Mouse (Mus musculus) kidney, adult 18-20 months (tissue): Measurements from ENCODE around the gene Phf8.
"Not testable (repeated sequence)": the region's sequence is repeated elsewhere in the genome, so short reads cannot be mapped to it uniquely, and the experiment has no call there.

Experiments
- DNase-seq: peaks from one replicate; pipeline ENCODE4 v3.0.0; 2021

The Phf8 gene

DNA sequence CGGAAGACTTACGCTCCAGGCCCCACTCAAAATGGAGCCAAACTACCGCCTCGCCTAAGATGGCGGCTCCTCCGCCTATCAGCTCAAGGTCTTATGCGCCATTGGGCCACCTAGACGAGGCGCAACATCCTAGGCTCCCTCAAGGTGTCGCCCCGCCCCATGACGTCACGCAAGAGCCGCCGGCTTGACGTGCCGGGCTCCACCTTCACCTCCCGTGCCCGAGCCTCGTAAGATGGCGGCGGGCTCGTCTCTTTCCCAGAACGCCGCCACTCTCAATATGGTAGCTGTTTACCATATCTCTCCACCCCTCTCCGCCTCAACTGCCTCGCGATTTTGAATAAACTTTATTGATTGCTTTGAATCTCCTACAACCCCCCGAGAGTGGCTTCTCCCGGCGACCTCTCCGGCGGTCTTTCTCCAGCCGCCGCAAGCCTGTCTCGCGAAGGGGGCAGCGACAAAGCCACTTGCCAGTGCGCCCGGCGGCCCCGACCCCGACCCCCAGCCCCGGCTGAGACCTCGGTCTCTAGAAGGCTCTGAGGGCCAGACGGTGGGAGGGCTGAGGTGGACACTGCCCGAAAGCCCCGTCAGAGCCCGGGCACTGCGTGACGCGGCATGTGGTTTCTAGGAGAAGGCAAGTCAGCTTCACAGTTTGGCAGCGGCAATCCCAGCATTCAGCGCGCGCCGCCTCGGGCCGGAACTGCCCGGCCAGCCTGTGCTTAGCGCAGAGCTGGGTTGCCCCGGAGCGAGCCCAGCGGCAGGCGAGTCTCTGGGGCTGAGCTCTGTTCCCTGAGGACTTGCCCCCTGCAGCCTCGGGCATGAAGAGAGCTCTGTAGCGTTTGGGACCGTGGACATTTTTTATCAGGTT, at the start of gene Phf8:
Phf8 (plus strand) TSS at position 215 of the 865 bp plus-strand sequence.
- peak; percentile 93 for DNase-seq

DNA sequence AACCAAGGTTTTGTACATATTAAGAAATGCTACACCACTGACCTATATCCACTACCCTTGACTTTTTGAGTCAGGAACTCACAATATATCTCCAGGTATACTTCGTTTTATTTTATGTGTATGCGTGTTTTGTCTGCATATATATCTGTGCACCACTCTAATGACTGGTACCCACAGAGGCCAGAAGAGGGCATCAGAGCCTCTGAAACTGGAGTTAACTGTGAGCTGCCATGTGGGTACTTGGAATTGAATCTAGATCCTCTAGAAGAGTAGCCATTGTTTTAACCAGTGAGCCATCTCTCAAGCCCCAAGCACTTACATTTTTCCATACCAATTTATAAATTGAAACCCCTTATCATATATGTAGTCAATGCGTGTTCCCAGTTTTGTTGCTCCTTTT, 32.3 kb upstream of the Phf8 start:
- no peak for DNase-seq

DNA sequence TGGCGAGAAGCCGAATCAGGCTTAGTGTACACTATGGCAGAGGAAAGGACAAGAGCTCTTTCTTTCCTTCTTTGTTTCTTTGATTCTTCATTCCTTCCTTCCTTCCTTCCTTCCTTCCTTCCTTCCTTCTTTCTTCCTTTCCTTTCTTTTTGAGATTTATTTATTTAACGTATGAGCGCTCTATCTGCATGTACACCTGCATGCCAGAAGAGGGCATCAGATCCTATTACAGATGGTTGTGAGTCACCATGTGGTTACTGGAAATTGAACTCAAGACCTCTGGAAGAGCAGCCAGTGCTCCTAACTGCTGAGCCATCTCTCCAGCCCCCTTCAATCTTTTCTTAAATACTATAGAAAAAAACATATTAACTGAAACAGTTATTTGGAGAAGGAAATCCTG, 27.2 kb upstream of the Phf8 start:
- not testable (repeated sequence) for DNase-seq

DNA sequence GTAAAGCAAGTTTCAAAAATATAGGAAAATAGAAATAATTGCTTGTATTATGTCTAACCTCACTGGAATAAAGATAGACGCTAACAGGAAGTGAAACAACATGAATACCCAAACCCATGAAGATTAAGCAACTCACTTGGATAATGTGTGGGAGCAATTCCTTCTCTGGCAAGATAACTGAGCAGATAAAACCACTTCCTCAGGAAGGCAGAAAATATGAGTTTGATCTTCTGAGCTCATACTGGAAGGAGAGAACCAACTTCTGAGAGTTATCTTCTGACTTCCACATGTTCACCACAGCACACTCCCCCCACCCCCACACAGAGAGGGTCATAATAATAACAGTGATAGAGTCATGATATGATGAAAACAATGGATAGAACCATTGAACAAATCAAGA, 23.9 kb upstream of the Phf8 start:
- DNase-seq = no peak

DNA sequence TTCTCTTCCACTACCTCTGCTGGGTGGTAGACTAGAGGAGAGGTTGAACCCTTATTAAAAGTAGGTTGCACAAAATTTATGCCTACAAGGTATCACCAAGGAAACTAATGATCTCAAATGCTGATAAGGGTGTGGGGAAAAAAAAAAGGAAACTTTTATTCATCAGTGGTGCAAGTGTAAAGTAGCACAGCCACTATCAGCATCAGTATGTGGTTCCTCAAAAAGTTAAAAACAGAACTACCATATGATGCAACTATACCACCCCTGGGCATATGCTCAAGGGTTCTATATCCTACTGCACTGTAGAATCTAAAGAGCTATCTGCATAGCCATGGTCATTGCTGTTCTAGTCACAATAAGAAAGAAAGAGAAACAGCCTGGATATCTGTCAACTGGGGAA, 11.9 kb upstream of the Phf8 start:
- DNase-seq = no peak

DNA sequence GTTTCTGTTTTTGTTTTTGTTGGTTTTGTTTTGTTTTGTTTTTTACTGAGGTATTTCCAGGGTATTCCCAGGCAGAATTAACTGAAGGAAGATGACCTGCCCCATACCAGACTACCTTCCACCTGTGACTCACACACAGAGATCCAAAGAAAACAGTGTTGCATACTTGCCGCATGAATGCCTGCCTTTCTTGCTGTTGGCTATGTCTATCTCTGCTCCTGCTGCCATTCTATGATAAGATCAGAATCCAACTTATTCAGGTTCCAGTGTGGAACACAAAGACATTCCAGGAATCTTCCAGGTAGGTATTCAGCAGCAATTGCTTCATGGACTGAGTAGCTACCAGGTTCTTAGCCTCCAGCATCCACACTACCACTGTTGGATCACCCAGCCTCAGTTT, 10.6 kb upstream of the Phf8 start:
- DNase-seq = no peak

DNA sequence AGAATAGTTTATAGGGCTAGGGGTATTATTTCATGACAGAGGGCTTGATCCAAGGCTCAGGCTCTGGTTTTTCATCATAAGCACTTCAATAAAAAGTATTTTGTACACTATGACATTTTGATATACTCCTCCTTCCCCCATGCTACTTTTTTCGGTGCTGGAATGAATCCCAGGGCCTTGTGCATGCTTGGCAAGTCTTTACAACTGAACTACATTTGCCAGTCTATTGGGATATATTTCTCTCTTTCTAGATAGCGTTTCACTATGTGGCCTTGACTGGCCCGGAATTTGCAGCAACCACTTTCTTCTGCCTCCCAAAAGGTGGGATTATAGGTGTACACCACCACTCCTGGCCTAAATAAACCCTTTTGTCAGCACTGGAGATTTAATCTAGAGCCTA, 7.4 kb upstream of the Phf8 start:
- DNase-seq = no peak

DNA sequence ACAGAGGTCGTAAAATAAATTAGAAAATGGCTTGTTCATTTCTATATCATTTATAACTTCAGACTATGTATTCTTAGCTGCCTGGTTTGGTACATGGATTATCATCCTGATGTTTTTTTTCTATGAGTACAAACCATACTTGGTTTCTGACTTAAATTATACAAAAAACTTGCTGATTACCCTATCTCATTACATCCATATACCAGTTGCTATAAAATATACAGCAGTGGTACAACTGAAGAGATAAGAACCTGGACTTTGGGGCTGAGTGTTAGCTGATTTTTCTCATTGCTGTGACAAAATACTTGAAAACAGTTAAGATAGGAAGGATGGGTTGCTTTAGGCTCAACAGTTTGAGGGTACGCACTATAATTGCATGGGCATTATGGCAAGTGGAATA, 6.8 kb upstream of the Phf8 start:
- no peak for DNase-seq

DNA sequence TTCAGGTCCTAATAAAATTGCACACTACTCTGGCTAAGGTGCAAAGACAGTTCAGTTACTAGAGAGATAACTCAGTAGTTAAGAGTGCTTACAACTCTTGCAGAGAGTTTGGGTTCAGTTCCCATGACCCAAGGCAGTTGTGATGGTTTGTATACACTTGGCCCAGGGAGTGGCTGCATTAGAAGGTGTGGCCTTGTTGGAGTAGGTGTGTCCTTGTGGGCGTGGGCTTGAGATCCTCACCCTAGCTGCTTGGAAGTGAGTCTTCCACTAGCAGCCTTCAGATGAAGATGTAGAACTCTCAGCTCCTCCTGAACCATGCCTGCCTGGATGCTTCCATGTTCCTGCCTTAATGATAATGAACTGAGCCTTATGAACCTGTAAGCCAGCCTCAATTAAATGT, 2.3 kb upstream of the Phf8 start:
- no peak for DNase-seq

DNA sequence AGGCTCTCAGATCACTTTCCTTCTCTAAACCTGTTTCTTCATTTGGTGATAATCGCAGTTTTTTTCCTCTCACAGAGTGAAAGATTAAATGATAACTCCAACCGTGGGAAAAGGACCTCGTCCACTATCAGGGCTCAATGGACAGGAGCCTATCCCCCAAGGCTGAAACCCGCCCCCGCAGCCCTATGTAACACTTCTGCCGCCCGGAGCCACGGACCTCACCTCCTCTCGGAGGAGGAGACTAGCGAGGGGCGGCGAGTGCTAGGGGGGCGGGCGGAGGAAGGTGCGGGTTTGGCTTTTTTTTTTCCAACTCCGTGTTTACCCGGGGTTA, 380 bp upstream of the Phf8 start:
- no peak for DNase-seq

DNA sequence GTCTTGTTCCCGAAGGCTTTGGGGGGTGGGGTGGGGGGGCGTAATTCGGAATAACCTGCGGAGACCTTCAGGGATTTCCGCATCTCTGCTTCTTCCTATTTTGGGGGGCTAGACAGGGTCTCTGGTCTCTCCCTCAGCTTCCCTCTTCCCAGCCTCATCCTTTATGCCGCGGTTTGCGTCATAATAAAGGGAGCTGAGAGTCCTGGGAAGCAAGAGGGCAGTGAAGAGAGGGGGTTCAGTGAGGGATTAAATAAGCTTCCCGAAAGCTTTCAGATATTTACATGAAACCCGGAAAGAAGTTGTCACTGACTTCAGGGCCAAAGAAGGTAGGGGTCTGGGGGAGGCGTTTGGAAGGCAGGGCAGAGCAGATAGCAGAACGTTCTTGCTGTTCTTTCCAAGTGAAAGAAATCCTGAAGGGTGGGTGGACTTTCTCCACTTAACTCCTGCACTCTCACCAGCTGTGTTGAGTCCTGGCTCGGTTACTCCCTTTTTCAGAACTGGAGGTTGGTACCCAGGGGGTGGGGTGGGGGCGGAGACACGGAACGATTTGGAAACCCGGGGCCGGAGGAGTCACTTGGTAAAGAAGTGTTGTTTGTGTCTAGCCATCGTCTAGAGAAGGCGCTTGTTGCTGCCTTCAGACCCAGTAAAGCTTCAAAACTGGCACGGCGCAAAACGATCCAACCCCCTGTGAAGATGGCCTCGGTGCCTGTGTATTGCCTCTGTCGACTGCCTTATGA, 1.5 kb downstream of the Phf8 start:
- peak; percentile 16 for DNase-seq

DNA sequence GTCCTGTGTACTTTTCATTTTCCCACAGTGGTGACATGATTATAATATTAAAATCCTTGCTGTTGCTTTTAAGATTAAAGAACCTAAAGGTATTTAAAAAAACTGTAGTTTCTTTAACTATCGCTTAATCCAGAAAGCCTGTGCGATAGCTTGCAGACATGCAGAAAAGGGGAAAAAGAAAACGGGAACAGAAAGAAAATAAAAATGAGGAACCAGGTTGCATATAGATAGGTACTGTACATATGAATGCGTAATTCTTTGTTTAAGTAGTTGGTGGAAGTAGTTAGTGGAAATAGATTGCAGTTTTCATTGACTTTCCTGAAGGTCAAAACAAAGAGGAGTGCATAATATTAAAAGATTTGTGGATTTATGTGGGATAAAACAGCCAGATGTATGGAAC, 32.9 kb downstream of the Phf8 start:
- DNase-seq = no peak

DNA sequence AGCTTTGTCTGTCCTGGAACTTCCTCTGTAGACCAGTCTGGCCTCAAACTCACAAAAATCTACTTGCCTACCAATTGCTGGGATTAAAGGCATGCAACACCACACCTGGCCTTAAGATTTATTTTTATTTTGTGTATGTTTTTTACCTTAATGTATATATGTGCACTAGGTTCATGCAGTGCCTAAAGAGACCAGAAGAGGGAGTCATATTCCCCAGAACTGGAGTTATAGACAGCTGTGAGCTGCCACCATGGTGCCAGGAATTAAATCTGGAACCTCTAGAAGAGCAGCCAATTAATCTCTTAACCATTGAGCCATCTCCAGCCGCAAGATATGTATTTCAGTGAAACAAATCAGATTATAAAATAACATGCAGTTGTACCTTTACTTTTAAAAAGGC, 54.7 kb downstream of the Phf8 start:
- no peak for DNase-seq

DNA sequence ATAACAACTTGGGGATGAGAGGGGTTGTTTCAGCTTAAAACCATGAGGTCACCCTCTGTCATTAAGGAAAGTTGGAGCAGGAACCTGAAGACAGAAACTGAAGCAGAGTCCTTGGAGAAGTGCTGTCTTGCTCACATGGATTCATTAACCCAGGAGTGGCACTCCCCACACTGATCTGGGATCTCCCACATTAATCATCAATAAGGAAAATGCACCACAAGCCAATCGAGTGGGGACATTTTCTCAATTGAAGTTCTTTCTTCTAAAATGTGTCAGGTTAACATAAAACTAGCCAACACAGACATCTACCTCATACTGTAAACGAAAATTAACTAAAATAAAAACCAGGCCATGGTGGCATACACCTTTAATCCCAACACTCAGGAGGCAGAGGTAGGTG, 122.9 kb downstream of the Phf8 start:
- DNase-seq = no peak

DNA sequence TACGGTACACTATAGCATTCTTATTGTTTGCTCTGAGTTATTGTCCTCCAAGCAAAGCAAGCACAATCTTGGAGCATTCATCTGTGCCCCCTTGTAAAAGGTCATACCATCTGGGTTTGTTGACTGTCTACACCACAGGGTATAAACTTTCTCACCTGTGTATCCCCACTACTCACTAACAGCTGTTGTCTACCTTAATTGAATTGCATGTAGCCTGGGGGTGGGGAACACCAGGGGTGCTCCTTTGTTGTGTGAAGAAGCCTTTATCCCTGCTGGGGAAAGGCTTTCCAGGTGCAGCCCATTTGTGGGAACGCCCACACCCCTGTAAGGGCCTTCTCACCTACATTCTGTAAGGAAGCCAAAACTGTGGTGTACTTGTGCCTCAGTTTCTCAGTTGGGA, 133.3 kb downstream of the Phf8 start:
- no peak for DNase-seq

DNA sequence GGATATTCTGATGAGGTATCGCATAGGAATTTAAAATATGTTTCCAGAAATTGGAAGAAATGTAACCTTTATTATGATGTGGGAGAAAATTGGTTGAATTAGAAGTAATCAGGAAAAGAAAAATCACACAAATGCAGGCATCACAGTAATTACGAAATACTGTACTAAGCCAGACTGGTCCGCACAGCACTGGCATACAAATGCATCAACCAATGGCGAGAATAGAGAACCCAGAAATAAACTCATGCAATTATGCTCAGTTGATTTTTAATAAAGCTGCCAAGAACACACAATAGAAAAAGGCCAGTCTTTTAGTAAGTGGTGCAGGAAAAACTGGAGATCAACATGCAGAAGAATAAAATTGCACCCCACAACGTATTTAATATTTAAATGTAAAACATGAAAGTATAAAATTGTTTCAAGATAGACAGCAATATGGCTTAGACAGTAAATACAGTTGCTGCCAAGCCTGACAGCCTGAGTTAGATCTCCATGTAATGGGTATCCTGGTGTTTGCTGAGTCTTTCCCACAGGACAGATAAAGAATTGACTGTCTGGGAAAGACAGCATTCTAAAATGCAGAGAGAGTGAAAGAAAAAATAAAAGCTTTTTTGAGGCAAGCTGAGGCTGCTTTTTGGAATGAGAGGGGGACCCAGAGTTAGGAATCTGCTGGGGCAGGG, 154.2 kb downstream of the Phf8 start:
- DNase-seq = no peak
